Mouse (Mus musculus) urinary bladder, adult 2 months (tissue): ENCODE results near the gene Lipc. TPM values are rescaled to one million over a fixed set of nuclear protein-coding genes. Genes with fewer than 3 reads are reported as not detected.

Source experiments
- DNase-seq: peaks from one replicate; pipeline ENCODE4 v3.0.0; 2022; ENCODE audit warnings: low spot score
- polyA plus RNA-seq: library from polyadenylated mRNA; depleted of rRNA; stranded (reverse); fragments of >200 nt; gene quantifications from 2 replicates; pipeline ENCODE4 v1.2.3, GENCODE M21; 2012

Lipc gene
- polyA plus RNA-seq, 1 experiment: 0.81 TPM

DNA sequence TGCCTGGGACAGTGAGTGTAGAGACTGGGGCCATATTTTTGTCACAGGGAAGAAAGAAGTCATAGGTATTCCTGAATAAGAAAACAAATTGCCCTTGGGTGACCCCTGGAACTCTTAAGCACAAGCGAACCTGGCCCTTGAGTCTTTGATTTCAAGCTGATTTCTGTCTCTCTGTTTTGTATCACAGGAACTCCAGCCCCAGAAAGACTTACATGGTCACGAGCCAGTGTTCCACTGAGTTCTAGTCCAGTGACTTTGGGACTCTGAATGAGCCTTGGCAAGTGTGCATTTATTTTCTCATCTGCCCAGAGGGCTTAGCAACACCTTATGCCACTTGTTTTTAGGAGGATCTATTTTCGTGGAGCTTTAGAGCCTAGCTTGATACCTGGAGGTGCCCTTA, 5.7 kb upstream of the Lipc start:
- no peak for DNase-seq

GRCm38 (mm10) chr9:70954226-70954625, 2.2 kb upstream of the Lipc start:
- DNase-seq: no peak

- no peak for DNase-seq
Measured at GRCm38 (mm10) chr9:70949336-70949735, 2.7 kb downstream of the Lipc start.

DNA sequence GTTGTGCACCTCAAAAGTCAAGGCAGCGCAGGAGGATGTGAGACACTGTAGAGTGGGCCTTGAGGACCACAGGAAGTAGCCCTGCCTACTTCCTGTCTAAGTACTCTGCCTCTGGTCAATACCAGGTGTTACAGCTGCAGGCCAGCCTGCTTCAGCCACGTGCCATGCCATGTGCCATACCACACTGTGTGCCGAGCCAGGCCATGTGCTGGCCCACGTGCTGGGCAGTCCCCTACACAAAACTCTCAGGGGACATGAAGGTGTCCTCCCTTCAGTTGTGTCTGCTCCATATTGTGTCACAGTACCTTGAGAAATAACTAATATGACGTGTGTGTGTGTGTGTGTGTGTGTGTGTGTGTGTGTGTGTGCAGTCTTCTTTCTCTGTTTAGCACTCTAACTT, 4.7 kb downstream of the Lipc start:
- DNase-seq: no peak

GRCm38 (mm10) chr9:70942686-70943333, 9.2 kb downstream of the Lipc start:
- no peak for DNase-seq

GRCm38 (mm10) chr9:70939752-70940501, 12.1 kb downstream of the Lipc start:
- DNase-seq: no peak

DNA sequence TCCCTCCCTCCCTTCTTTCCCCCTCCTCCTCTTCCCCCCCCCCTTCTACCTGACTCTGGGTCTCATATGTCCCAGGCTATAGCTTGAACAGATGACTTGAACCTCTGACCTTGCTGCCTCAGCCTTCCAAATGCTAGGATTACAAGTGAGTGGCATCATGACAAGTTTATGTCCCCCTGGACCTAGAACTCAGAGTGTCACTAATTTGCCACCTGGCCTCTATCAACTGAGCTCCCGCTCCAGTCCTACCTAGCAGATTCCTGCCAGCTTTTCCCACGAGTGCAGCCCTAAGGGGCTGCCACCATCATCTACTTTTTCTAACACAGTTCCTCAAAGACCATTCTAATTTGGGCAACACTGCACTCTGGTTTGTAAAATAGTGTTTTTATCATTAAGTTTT, 13.2 kb downstream of the Lipc start:
- no peak for DNase-seq

DNA sequence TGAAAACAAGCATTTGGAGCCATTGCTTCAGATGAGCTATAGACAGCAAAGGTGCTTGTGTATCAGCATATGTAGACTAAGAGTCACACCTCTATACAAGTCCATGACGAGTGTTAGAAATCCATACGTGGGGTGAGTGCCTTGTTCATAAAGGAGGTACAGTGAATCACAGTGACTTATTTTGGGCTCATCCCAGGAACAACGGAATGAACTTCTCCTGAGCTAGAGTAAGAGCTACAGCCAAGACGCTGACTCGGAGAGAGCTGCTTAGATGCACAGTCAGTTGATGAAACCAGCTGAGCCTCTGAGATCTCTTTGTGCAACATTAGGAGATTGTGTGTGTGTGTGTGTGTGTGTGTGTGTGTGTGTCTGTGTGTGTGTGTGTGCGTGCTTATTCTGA, 13.9 kb downstream of the Lipc start:
- no peak for DNase-seq

DNA sequence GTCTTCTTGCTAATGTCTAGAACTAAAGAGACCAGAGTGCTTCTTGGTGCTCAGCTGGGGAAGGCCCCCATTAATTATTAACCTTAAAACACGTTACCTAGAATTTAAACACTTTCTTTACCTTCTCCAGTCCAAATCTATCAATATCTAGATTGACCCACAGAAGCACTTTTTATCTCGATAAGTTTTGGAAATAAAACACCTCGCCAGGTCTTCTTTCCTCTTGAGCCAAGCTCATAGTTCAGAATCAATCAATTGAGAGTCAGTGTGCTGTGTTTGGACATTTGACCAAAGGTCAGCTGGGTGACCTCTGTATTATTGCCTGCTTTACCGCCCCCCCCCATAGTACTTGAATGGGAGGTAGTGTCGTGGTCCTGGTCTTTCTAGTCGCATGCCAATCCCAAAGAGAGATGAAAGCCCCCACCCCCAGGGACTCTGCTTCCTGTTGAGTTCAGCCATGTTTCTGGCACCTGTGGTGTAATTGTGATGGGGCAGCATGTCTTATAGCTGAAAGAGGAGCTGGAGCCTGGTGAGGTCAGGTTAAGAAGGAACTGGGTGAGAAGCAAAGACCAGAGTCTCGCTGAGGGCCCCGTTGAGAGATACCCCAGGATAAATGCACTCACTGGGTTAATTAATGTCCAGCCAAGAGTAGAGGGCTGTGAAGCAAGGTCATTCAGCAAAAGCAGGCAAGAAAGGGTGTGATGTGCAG, 17.3 kb downstream of the Lipc start:
- DNase-seq: no peak

DNA sequence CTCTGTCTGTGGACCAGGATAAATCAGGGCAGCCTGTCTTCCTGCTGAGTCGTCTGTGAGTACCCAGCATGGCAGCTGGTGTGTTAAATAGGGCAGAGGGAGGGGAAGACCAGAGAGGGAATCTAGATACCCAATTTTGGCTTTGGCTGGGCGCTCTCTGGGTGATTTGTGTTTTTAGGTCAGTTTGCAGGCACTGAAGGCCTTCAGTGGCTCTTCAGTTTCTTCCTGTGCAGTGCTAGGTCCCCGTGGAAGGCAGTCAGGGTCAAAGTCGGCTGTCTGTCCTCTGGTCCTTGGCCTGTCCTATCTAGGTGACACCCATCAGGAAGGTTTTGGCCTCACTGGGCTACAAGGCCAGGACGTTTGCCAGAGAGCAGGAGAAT, 21.4 kb downstream of the Lipc start:
- DNase-seq: no peak

GRCm38 (mm10) chr9:70929840-70930640, 22.0 kb downstream of the Lipc start:
- no peak for DNase-seq

DNA sequence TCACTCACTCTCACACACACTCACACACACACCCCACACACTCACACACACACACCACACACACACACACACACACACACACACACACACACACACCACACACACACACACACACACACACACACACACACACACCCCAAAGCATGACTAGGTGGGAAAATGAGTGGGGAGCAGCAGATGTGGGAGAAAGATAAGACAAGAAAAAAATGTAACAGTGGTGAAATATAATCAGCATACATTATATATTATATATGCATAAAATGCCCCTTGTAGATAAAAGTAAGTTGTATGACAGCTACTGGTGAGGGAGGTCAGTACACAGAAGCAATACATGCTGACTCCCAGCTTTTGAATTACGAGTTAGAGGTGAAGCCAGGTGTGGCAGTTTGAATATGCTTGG, 23.6 kb downstream of the Lipc start:
- DNase-seq: no peak

- DNase-seq: no peak
Measured at GRCm38 (mm10) chr9:70927701-70928100, 24.3 kb downstream of the Lipc start.

DNA sequence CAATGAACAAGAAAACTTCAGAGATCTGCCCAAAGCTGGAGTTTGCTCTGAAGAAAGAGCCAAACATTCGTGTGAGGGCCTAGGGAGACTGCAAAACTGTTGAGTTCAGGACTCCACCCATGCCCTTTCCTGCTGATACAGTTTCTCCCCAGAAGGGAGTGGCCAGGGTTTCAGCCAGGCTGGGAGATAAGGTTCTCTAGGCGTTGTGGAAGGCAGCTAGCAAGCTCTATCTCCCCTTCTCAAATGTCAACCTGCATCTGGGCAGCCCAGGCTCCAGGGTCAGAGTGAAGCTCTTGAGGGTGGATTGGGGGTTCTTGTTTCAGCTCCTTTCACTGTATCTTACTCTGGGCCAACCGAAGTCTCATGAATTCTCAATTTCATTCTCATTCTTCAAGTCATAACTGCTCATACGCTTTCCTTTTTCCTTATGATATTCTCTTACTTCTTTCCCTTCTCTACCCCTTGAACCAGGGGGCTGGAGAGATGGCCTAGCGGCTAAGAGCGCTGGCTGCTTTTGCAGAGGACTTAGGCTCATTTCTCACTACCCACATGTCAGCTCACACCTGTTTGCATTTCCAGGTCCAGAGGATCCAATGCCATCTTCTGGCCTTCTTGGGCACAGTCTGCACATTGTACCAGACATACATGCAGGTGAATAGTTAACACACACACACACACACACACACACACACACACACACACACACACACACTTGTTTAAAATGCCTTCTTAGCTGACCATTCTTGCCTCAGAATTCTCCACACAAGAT, 25.0 kb downstream of the Lipc start:
- DNase-seq: no peak

- no peak for DNase-seq
Measured at GRCm38 (mm10) chr9:70925225-70925624, 26.8 kb downstream of the Lipc start.

GRCm38 (mm10) chr9:70924763-70925162, 27.3 kb downstream of the Lipc start:
- DNase-seq: no peak

GRCm38 (mm10) chr9:70921781-70922565, 30.1 kb downstream of the Lipc start:
- peak; percentile 25 for DNase-seq

- DNase-seq: no peak
Measured at GRCm38 (mm10) chr9:70921132-70921531, 30.9 kb downstream of the Lipc start.

GRCm38 (mm10) chr9:70919271-70919670, 32.8 kb downstream of the Lipc start:
- DNase-seq: no peak

GRCm38 (mm10) chr9:70916516-70916915, 35.5 kb downstream of the Lipc start:
- DNase-seq: no peak

DNA sequence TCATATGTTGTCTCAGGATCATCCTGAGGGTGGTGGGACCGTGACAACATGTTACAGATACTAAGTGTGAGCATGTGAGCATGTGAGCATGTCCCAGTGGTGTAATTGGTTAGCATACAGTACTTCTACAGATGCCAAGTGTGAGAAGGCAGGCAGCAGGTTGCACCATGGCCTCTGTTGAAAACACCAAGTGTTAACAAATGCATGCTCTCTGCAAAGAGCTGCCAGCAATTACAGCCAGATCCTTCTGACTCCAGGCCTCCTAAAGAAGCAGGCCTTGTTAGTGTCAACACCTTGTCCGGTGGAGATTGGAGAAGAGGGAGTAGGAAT, 36.7 kb downstream of the Lipc start:
- no peak for DNase-seq
